Mouse (Mus musculus) kidney, adult 2 months (tissue): ENCODE results near the gene Zdhhc14.

Experiments
- CTCF ChIP-seq: fragments of 200-500 bp; conservative IDR thresholded peaks from 2 replicates; pipeline ENCODE4 v1.5.1; 2011; ENCODE audit warnings: low read depth, mild to moderate bottlenecking, control low read depth, low read length, moderate library complexity, mixed read lengths; ENCODE audit not compliant: insufficient read depth, insufficient read length
- POLR2A ChIP-seq: fragments of 200-500 bp; IDR thresholded peaks from one replicate; pipeline ENCODE4 v1.6.1; 2011; ENCODE audit warnings: low read depth, low read length, control low read depth

DNA sequence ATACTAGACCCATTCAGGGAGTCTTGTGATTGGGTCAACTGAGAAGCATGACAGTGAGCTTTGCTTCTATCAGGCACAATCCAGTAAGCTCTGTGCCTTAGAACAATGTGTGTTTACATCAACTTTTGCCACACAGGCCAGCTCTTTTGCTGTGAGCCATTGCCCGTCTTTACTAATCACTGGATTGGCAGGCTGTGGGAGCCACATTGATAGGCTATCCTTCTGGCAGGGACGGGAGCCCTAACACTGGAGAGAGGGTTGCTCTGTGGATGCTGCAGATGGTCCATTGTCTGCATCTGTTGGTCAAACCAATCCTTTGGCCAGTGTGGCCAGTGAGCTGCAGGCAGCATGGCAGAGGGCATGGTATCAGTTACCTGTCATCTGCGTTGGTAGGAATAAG lies 58.8 kb downstream of the Zdhhc14 start:
- TF ChIP-seq CTCF, result no peak
- TF ChIP-seq POLR2A, result no peak
